Mouse (Mus musculus): ENCODE data around the gene Klk1b5. TPM values are rescaled to one million over a fixed set of nuclear protein-coding genes. Genes with fewer than 3 reads are reported as not detected.

Gene Klk1b5
- total and polyA plus RNA-seq, 2 experiments from 2014 or later, result not detected

DNA sequence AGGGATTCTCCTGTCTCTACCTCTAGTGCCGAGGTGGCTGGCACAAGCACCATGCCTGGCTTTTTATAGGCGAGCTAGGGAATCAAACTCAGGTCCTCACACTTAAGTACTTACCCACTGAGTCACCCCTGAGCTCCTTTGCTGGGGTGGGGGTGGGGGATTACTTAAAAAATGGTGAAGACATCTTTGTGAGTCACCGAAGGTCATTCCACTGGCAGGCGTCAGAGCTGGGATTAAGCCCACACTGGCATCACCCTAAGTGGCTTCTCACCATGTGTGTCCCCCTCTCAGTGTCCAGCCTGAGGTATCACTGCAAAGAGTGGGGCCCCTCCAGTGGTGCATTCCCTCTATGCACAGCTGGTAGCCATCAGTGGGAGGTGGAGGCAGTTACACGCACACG lies 44.7 kb downstream of the Klk1b5 start:
- Histone ChIP-seq H3K9me3 (ENCODE audit: low read length) (no peaks in the 10 kb centered on the region), H3K4me2 (ENCODE audit: low read depth, low read length, poor library complexity, severe bottlenecking) (no peak overlapping the region), H3K9ac (replicated peaks; ENCODE audit: low read length, poor library complexity, severe bottlenecking) (no peak overlapping the region), H3K36me3 (ENCODE audit: insufficient read depth, low read length) (no peaks in the 10 kb centered on the region), H3K27ac (ENCODE audit: low read depth, low read length) (no peak overlapping the region), H3K4me1 (ENCODE audit: insufficient read depth, low read length) (no peaks in the 10 kb centered on the region; the same call in 1 of the 2 replicates), H3K27me3 (ENCODE audit: insufficient read depth, low read length) (no peaks in the 10 kb centered on the region), H3K4me3 (ENCODE audit: low read depth, low read length) (no peak overlapping the region)
- DNase-seq (ENCODE audit: low spot score) (no peak), ATAC-seq (ENCODE audit: low FRiP score) (no peak)
- no peak for TF ChIP-seq CTCF (IDR thresholded peaks at IDR 0.05)
- 71% methylated on average over 6 of the region's 6 CpGs for WGBS

GRCm38 (mm10) chr7:44261147-44261546 lies 45.4 kb downstream of the Klk1b5 start, which contains the start of gene Gm15517:
Gene Gm15517, plus strand, starts transcription at chr7:44261447.
- DNase-seq (ENCODE audit: low spot score) (no peak), ATAC-seq (ENCODE audit: low FRiP score) (no peak)
- no peak within 1 kb of the TSS for H3K4me3 ChIP-seq (ENCODE audit: low read depth, low read length)
- H3K9ac ChIP-seq (replicated peaks; ENCODE audit: low read length, poor library complexity, severe bottlenecking), result no peak within 1 kb of the TSS
- no peaks in the 10 kb centered on the region; the same call in 1 of the 2 replicates for H3K4me1 ChIP-seq (ENCODE audit: insufficient read depth, low read length)
- no peaks in the 10 kb centered on the region for H3K27me3 ChIP-seq (ENCODE audit: insufficient read depth, low read length)
- TF ChIP-seq CTCF (IDR thresholded peaks at IDR 0.05), result no peak
- WGBS, result 37% methylated on average over 5 of the region's 5 CpGs
- no peak within 1 kb of the TSS for H3K27ac ChIP-seq (ENCODE audit: low read depth, low read length)
- H3K36me3 ChIP-seq (ENCODE audit: insufficient read depth, low read length), result no peaks in the 10 kb centered on the region
- no peak within 1 kb of the TSS for H3K4me2 ChIP-seq (ENCODE audit: low read depth, low read length, poor library complexity, severe bottlenecking)
- H3K9me3 ChIP-seq (ENCODE audit: low read length), result no peaks in the 10 kb centered on the region

- 1% methylated on average over 34 of the region's 34 CpGs for WGBS
These were observed 47.3 kb downstream of the Klk1b5 start for GRCm38 (mm10) chr7:44262791-44263643.

GRCm38 (mm10) chr7:44268117-44268516 lies 52.4 kb downstream of the Klk1b5 start:
- Histone ChIP-seq H3K9me3 (ENCODE audit: low read length) (no peaks in the 10 kb centered on the region), H3K4me2 (ENCODE audit: low read depth, low read length, poor library complexity, severe bottlenecking) (no peak overlapping the region), H3K4me3 (ENCODE audit: low read depth, low read length) (no peak overlapping the region), H3K27ac (ENCODE audit: low read depth, low read length) (no peak overlapping the region), H3K4me1 (ENCODE audit: insufficient read depth, low read length) (no peaks in the 10 kb centered on the region; the same call in 1 of the 2 replicates), H3K27me3 (ENCODE audit: insufficient read depth, low read length) (no peaks in the 10 kb centered on the region), H3K9ac (replicated peaks; ENCODE audit: low read length, poor library complexity, severe bottlenecking) (no peak overlapping the region), H3K36me3 (ENCODE audit: insufficient read depth, low read length) (no peaks in the 10 kb centered on the region)
- DNase-seq (ENCODE audit: low spot score), result no peak
- 80% methylated on average over 11 of the region's 11 CpGs for WGBS
- no peak for TF ChIP-seq CTCF (IDR thresholded peaks at IDR 0.05)
- ATAC-seq (ENCODE audit: low FRiP score), result no peak

More at GRCm38 (mm10) chr7:44262791-44263643, 47.3 kb downstream of the Klk1b5 start:
- H3K9me3 ChIP-seq (ENCODE audit: low read length), result no peaks in the 10 kb centered on the region
- peak overlapping the region; percentile 67 for H3K4me2 ChIP-seq (ENCODE audit: low read depth, low read length, poor library complexity, severe bottlenecking)
- H3K4me3 ChIP-seq (ENCODE audit: low read depth, low read length), result peak overlapping the region; percentile 36
- peak overlapping the region; percentile 55 for H3K9ac ChIP-seq (replicated peaks; ENCODE audit: low read length, poor library complexity, severe bottlenecking)
- H3K4me1 ChIP-seq (ENCODE audit: insufficient read depth, low read length), result no peaks in the 10 kb centered on the region; the same call in 1 of the 2 replicates
- H3K27ac ChIP-seq (ENCODE audit: low read depth, low read length), result peak overlapping the region; percentile 57
- no peaks in the 10 kb centered on the region for H3K36me3 ChIP-seq (ENCODE audit: insufficient read depth, low read length)
- ATAC-seq (ENCODE audit: low FRiP score) (peak; percentile 87), DNase-seq (ENCODE audit: low spot score) (peak; percentile 98)
- TF ChIP-seq CTCF (IDR thresholded peaks at IDR 0.05), result peak; percentile 99
- H3K27me3 ChIP-seq (ENCODE audit: insufficient read depth, low read length), result no peaks in the 10 kb centered on the region

DNA sequence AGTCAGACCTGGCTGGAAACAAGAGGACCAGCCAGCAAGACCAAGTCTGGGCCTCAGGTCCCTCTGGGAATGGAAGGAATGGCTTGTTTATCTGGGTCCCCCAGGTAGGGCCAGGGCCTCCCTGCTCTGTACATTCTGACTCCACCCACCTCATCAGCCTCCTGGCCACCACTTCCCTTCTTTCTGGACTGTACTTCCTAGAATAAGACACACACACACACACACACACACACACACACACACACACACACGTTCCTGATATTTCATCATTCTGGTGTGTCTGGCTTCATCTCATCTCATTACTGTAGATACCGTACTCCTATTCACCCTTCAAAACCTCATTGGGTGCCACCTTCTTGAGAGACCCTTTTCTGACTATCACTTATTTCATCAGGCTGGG lies 53.7 kb downstream of the Klk1b5 start:
- no peak for ATAC-seq (ENCODE audit: low FRiP score)
- Histone ChIP-seq H3K9me3 (ENCODE audit: low read length) (no peaks in the 10 kb centered on the region), H3K9ac (replicated peaks; ENCODE audit: low read length, poor library complexity, severe bottlenecking) (no peak overlapping the region), H3K36me3 (ENCODE audit: insufficient read depth, low read length) (no peaks in the 10 kb centered on the region), H3K27me3 (ENCODE audit: insufficient read depth, low read length) (0 out of 2 replicates have a peak, but pooled peaks cover 3% of the 10 kb centered on the region), H3K4me1 (ENCODE audit: insufficient read depth, low read length) (no peaks in the 10 kb centered on the region), H3K27ac (ENCODE audit: low read depth, low read length) (no peak overlapping the region), H3K4me2 (ENCODE audit: low read depth, low read length, poor library complexity, severe bottlenecking) (no peak overlapping the region), H3K4me3 (ENCODE audit: low read depth, low read length) (no peak overlapping the region)
- TF ChIP-seq CTCF (IDR thresholded peaks at IDR 0.05), result no peak
- no peak for DNase-seq (ENCODE audit: low spot score)
- 88% methylated on average over 2 of the region's 2 CpGs for WGBS

Other genes starting within 250 kb of the Klk1b5 start
- not detected in 2 replicates for gene Klk1b1, start 249.2 kb upstream of the Klk1b5 start, total RNA-seq (2014; rRNA removed)
- gene Klk1b1, start 249.2 kb upstream of the Klk1b5 start, polyA plus RNA-seq (2015; fragmentation: Nextera tagmentation; extraction: Ambion mirVana), result not detected in 2 replicates
- gene Klk1b9, start 239.9 kb upstream of the Klk1b5 start, total RNA-seq (2014; rRNA removed), result not detected in 2 replicates
- gene Klk1b9, start 239.9 kb upstream of the Klk1b5 start, polyA plus RNA-seq (2015; fragmentation: Nextera tagmentation; extraction: Ambion mirVana), result not detected in 2 replicates
- gene Klk1b11, start 220.1 kb upstream of the Klk1b5 start, total RNA-seq (2014; rRNA removed), result not detected in 2 replicates
- not detected in 2 replicates for gene Klk1b11, start 220.1 kb upstream of the Klk1b5 start, polyA plus RNA-seq (2015; fragmentation: Nextera tagmentation; extraction: Ambion mirVana)
- not detected in 2 replicates for gene Klk1b26, start 203.8 kb upstream of the Klk1b5 start, total RNA-seq (2014; rRNA removed)
- not detected in 2 replicates for gene Klk1b26, start 203.8 kb upstream of the Klk1b5 start, polyA plus RNA-seq (2015; fragmentation: Nextera tagmentation; extraction: Ambion mirVana)
- gene Klk1b27, start 163.7 kb upstream of the Klk1b5 start, total RNA-seq (2014; rRNA removed), result not detected in 2 replicates
- gene Klk1b27, start 163.7 kb upstream of the Klk1b5 start, polyA plus RNA-seq (2015; fragmentation: Nextera tagmentation; extraction: Ambion mirVana), result not detected in 2 replicates
- not detected in 2 replicates for gene Klk1b21, start 113.6 kb upstream of the Klk1b5 start, total RNA-seq (2014; rRNA removed)
- gene Klk1b21, start 113.6 kb upstream of the Klk1b5 start, polyA plus RNA-seq (2015; fragmentation: Nextera tagmentation; extraction: Ambion mirVana), result not detected in 2 replicates
- not detected in 2 replicates for gene Klk1b22, start 103.3 kb upstream of the Klk1b5 start, total RNA-seq (2014; rRNA removed)
- not detected in 2 replicates for gene Klk1b22, start 103.3 kb upstream of the Klk1b5 start, polyA plus RNA-seq (2015; fragmentation: Nextera tagmentation; extraction: Ambion mirVana)
- gene Klk1b16, start 79.2 kb upstream of the Klk1b5 start, total RNA-seq (2014; rRNA removed), result not detected in 2 replicates
- gene Klk1b16, start 79.2 kb upstream of the Klk1b5 start, polyA plus RNA-seq (2015; fragmentation: Nextera tagmentation; extraction: Ambion mirVana), result not detected in 2 replicates
- gene Klk1b24, start 27.7 kb upstream of the Klk1b5 start, total RNA-seq (2014; rRNA removed), result not detected in 2 replicates
- not detected in 2 replicates for gene Klk1b24, start 27.7 kb upstream of the Klk1b5 start, polyA plus RNA-seq (2015; fragmentation: Nextera tagmentation; extraction: Ambion mirVana)
- gene Klk1b3, start 17.8 kb upstream of the Klk1b5 start, total RNA-seq (2014; rRNA removed), result not detected in 2 replicates
- not detected in 2 replicates for gene Klk1b3, start 17.8 kb upstream of the Klk1b5 start, polyA plus RNA-seq (2015; fragmentation: Nextera tagmentation; extraction: Ambion mirVana)
- not detected in 2 replicates for gene Klk1b4, start 8.5 kb upstream of the Klk1b5 start, total RNA-seq (2014; rRNA removed)
- gene Klk1b4, start 8.5 kb upstream of the Klk1b5 start, polyA plus RNA-seq (2015; fragmentation: Nextera tagmentation; extraction: Ambion mirVana), result not detected in 2 replicates
- not detected in 2 replicates for gene Klk1, start 9.4 kb downstream of the Klk1b5 start, total RNA-seq (2014; rRNA removed)
- gene Klk1, start 9.4 kb downstream of the Klk1b5 start, polyA plus RNA-seq (2015; fragmentation: Nextera tagmentation; extraction: Ambion mirVana), result not detected in 2 replicates
- not detected in 2 replicates for gene Gm36864, start 20.2 kb downstream of the Klk1b5 start, total RNA-seq (2014; rRNA removed)
- gene Gm36864, start 20.2 kb downstream of the Klk1b5 start, polyA plus RNA-seq (2015; fragmentation: Nextera tagmentation; extraction: Ambion mirVana), result not detected in 2 replicates
- 0.38 and 0.88 TPM in 2 replicates for gene 1700028J19Rik, start 30.8 kb downstream of the Klk1b5 start, total RNA-seq (2014; rRNA removed)
- gene 1700028J19Rik, start 30.8 kb downstream of the Klk1b5 start, polyA plus RNA-seq (2015; fragmentation: Nextera tagmentation; extraction: Ambion mirVana), result 1.6 and 2.2 TPM in 2 replicates
- 329 and 379 TPM in 2 replicates for gene 2410002F23Rik, start 30.8 kb downstream of the Klk1b5 start, total RNA-seq (2014; rRNA removed)
- 279 and 286 TPM in 2 replicates for gene 2410002F23Rik, start 30.8 kb downstream of the Klk1b5 start, polyA plus RNA-seq (2015; fragmentation: Nextera tagmentation; extraction: Ambion mirVana)
- gene Acp4, start 41.4 kb downstream of the Klk1b5 start, total RNA-seq (2014; rRNA removed), result not detected in 2 replicates
- gene Acp4, start 41.4 kb downstream of the Klk1b5 start, polyA plus RNA-seq (2015; fragmentation: Nextera tagmentation; extraction: Ambion mirVana), result not detected in 2 replicates
- gene Gm15517, start 45.5 kb downstream of the Klk1b5 start, total RNA-seq (2014; rRNA removed), result not detected in 2 replicates
- gene Gm15517, start 45.5 kb downstream of the Klk1b5 start, polyA plus RNA-seq (2015; fragmentation: Nextera tagmentation; extraction: Ambion mirVana), result not detected in 2 replicates
- gene Clec11a, start 91.0 kb downstream of the Klk1b5 start, total RNA-seq (2014; rRNA removed), result 3.2 and 3.9 TPM in 2 replicates
- gene Clec11a, start 91.0 kb downstream of the Klk1b5 start, polyA plus RNA-seq (2015; fragmentation: Nextera tagmentation; extraction: Ambion mirVana), result 3.5 and 3.8 TPM in 2 replicates
- gene Shank1, start 94.3 kb downstream of the Klk1b5 start, total RNA-seq (2014; rRNA removed), result 48.1 and 60.3 TPM in 2 replicates
- gene Shank1, start 94.3 kb downstream of the Klk1b5 start, polyA plus RNA-seq (2015; fragmentation: Nextera tagmentation; extraction: Ambion mirVana), result 33.9 and 39.2 TPM in 2 replicates
- 119 and 144 TPM in 2 replicates for gene Syt3, start 168.2 kb downstream of the Klk1b5 start, total RNA-seq (2014; rRNA removed)
- gene Syt3, start 168.2 kb downstream of the Klk1b5 start, polyA plus RNA-seq (2015; fragmentation: Nextera tagmentation; extraction: Ambion mirVana), result 88.4 and 96.7 TPM in 2 replicates
- 0.38 and 1.4 TPM in 2 replicates for gene 1700008O03Rik, start 169.9 kb downstream of the Klk1b5 start, total RNA-seq (2014; rRNA removed)
- 3.8 and 5.2 TPM in 2 replicates for gene 1700008O03Rik, start 169.9 kb downstream of the Klk1b5 start, polyA plus RNA-seq (2015; fragmentation: Nextera tagmentation; extraction: Ambion mirVana)
- gene Lrrc4b, start 213.1 kb downstream of the Klk1b5 start, total RNA-seq (2014; rRNA removed), result 589 and 657 TPM in 2 replicates
- gene Lrrc4b, start 213.1 kb downstream of the Klk1b5 start, polyA plus RNA-seq (2015; fragmentation: Nextera tagmentation; extraction: Ambion mirVana), result 24.2 and 26.9 TPM in 2 replicates
- gene Aspdh, start 249.4 kb downstream of the Klk1b5 start, total RNA-seq (2014; rRNA removed), result 7.1 and 11.8 TPM in 2 replicates
- 2.1 and 3.7 TPM in 2 replicates for gene Aspdh, start 249.4 kb downstream of the Klk1b5 start, polyA plus RNA-seq (2015; fragmentation: Nextera tagmentation; extraction: Ambion mirVana)

All from midbrain, postnatal 0 days (tissue).